Mouse (Mus musculus): ENCODE data around the gene Ott. TPM values are rescaled to one million over a fixed set of nuclear protein-coding genes. Genes with fewer than 3 reads are reported as not detected.

The Ott gene
- not detected for polyA plus RNA-seq (2015; fragmentation: Illumina TruSeq; extraction: RNeasy Lipid Tissue Mini Kit (QIAGEN cat#74804); ENCODE audit: insufficient read depth, low read depth, low replicate concordance)

DNA sequence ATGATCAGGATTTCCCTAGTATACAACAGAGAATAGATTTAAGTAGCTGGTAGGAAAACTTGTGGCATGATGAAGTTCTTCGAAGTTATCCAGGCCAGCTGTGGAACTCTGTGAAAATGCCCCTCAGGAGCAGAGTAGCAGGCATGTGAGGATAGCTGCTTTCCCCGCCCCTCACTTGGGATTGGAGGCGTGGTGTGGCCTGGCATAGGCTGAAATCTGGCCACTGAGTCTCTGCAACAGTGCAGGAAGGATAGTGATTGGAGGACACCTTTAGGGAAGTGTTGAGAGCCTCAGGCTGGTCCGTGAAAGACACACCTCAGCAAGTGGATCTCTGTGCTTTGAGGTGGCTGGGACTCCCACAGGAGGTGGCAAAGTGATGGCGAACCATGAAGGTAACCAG lies at the start of gene Ott:
TSS of gene Ott (plus strand) at position 301 of the 400 bp plus-strand sequence.

Other genes starting within 250 kb of the Ott start
- gene Luzp4, start 216.6 kb upstream of the Ott start, polyA plus RNA-seq (2015; fragmentation: Illumina TruSeq; extraction: RNeasy Lipid Tissue Mini Kit (QIAGEN cat#74804); ENCODE audit: insufficient read depth, low read depth, low replicate concordance): not detected
- not detected for gene Gm15093, start 198.1 kb downstream of the Ott start, polyA plus RNA-seq (2015; fragmentation: Illumina TruSeq; extraction: RNeasy Lipid Tissue Mini Kit (QIAGEN cat#74804); ENCODE audit: insufficient read depth, low read depth, low replicate concordance)

Measured in pancreas, adult 10 weeks (tissue).